Mouse (Mus musculus): ENCODE results near the gene Tlx2.

The Tlx2 gene

GRCm38 (mm10) chr6:83054074-83054851 is 15.8 kb downstream of the Tlx2 start, which contains the start of gene Aup1:
Gene Aup1 (plus strand): TSS chr6:83054521.
- peak; percentile 97 for DNase-seq

DNA sequence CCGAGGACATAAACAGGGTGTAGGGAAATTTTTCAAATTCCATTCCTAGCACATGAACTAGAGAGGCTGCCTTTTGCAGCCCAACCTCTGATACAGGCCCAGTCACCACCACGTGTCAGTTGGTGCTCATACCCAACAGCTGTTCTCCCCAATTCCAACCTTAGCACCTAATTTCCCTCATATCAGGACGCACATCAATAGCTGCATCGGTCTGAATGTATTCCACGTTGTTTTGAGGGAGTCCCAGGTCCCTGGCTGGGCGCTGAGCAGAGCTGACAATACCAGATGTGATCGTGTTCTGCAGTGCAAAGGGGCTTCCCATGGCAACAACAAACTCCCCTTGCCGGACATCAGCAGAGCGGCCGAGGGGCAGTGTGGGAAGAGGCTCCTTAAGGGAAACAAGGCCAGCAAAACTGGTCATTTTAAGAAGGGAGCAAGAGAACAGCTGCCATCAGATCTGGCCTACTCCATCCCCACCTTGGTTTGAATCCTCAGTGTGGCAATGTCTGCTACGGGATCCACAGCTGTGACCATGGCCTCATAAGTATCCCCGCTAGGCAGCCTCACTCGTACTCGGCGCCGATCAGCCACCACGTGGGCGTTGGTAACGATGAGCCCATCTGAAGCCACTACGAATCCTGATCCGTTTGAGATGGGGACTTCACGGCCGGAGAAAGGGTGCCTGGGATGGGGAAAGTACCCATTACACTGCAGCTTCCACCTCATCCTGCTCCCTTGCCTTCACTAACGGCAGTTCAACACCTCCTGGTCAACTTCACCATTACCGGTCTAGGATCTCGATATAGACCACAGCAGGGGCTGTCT is 16.7 kb downstream of the Tlx2 start:
- DNase-seq = peak; percentile 48

DNA sequence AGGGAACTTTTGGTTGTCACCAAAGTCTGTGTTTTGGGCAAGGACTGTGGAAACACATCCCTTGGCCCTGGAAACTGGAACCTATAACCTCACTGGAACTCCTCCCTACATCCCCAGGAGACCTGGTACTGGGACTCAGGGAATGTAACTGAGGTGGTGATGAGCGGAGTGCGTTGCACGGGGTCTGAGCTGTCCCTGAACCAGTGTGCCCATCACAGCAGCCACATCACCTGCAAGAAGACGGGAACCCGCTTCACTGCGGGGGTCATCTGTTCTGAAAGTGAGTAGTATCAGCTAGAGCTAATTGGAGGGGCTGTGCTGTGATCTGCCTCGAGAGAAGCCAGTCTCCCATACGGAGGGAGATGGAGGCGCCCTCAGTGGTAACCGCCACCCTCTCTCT is 20.7 kb downstream of the Tlx2 start:
- DNase-seq = no peak

- no peak for DNase-seq
These were observed 25.4 kb downstream of the Tlx2 start for GRCm38 (mm10) chr6:83044742-83045141.

DNA sequence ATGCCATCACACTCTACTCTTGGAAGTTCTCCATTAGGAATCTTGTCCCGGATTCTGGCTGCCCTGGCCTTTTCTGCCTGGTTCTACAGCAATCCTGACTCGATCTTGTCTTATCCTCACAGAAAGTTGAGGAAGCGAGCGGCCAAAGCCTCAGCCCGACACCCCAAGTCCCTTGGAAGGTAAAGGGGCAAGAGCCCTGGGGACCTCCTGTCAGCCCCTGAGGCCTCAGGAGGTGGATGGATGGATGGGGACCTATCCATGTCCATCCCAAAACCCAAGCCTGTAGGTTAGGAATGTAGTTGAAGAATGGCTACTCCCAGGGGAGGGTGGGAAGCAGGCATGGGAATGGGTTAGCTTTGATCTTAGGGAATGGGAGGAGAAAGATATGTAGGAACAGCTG is 26.1 kb downstream of the Tlx2 start:
- DNase-seq = no peak

- DNase-seq = no peak
These were observed 26.5 kb downstream of the Tlx2 start for GRCm38 (mm10) chr6:83043561-83043960.

DNA sequence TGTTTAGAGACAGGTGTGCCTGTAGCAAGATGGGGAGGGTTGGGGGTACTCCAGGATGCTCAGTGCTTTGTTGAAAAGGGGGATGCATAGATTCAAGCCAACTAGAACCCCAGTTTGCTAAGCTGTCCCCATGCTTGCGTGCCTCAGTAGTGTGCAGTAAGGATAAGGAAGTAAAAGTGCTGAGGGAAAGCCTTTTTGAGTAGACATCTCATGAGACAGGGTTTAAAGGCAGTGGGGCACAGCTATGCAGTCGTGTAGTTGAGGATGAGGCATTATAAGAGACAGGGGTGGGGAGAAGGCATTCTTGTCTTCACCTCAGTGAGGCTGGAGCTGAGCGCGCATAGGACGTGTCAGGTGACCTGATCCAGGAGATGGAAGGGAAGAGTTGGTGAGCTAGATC is 29.5 kb downstream of the Tlx2 start:
- no peak for DNase-seq

- peak; percentile 85 for DNase-seq
These were observed 31.5 kb downstream of the Tlx2 start for GRCm38 (mm10) chr6:83038496-83039012.

- no peak for DNase-seq
These were observed 32.9 kb downstream of the Tlx2 start for GRCm38 (mm10) chr6:83037188-83037587.

DNA sequence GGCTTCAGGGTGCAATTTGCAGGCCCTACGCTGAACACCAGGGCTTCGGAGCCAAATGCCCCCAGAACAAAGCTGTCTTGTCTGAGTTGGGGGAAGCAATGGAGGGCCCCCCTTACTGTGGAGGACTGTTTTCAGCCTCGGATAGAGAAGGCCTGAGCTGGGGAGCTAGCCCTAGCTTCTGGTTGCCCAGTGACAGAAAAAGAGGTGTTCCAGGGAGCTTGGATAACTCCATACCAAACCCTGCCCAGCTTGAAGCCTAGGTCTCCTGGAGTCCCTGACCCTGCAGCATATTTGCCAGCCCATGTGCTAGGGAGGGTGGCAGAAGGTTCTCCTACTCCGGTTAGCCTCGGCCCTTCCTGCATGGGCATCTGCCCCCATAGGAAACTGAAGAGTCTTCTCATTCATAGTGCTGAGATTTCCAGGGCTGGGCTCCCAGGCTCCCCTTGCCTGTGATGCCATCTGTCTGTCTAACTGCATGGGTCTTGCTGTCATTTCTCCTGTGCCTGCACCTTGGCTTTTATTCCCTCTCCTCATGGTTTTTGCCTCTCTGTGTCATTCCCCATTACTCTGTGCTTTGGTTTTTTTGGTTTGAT is 35.5 kb downstream of the Tlx2 start:
- DNase-seq = no peak

GRCm38 (mm10) chr6:83033249-83034185 is 36.6 kb downstream of the Tlx2 start, which contains the start of the genes Dok1 and Loxl3:
Gene Dok1 (minus strand): TSS chr6:83033471.
Gene Loxl3 (plus strand): TSS chr6:83034173.
- no peak for DNase-seq

DNA sequence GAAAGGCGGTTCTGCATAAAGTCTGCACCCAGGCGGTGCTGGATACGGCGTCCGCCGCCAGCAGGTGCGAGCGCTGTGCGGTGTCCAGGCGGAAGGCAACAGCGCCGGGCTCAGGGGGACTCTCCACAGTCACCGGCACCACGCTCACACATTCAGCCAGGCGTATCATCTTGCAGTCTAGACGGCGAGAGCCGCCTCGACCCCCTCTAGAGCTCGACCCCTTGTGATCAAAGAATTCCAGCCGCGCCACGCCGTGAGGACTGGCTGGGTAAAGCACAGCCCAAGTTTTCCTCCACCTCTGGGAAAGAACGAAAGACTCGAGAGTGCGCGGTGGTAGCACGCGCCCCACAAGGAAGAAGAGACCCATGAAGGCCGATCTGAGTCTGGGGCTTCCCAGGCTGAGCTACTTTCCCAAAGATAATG is 37.3 kb downstream of the Tlx2 start:
- DNase-seq = no peak

DNA sequence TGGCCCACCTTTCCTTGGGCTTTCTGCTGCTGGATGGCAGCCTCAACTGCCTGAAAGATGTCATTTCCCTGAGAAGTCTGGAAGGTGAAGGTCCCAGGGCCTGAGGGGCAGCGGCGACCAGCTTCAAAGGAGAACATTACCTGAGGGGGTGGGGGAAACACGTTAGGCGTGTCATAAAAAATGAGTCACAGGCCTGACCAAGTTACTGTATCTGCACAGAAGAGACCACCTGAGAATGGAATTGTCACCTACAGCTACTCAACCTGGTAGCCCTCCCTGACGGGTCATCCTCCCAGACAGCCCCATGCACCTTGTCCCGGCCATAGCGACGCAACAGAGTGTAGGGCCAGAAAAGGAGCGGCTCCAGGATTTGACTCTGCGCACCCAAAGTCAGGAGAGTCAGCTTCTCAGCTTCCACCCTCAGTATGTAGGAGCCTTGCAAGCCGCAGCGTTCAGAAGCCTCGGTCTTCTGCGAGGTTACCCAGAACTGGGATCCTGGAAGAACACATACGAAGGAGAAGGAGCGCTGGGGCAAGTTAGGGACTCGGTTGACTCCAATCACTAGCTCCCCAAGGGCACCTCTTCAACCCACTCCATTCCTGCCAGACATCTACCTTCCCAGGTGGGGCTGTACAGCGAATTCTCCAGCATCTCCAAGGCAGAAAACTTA is 38.0 kb downstream of the Tlx2 start:
- DNase-seq = no peak

DNA sequence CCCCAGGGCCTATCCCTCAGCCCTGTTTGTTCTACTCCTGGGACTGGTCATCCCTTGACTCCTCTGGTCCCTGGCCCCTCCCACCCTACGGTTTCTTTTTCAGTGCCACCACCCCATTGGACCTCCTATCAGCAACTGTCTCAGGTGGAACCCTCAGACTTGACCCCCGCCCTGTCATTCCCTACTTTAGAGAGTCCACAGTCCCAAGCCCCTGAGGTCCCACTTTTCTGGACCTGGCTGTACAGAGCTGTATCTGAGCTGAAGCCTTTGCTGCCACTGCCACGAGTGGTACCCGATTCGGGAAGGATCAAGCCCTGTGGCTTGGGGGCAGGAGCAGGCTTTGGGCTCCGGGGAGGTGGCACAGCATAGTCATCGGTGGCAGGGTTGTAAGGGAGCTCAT is 39.0 kb downstream of the Tlx2 start:
- DNase-seq = no peak

DNA sequence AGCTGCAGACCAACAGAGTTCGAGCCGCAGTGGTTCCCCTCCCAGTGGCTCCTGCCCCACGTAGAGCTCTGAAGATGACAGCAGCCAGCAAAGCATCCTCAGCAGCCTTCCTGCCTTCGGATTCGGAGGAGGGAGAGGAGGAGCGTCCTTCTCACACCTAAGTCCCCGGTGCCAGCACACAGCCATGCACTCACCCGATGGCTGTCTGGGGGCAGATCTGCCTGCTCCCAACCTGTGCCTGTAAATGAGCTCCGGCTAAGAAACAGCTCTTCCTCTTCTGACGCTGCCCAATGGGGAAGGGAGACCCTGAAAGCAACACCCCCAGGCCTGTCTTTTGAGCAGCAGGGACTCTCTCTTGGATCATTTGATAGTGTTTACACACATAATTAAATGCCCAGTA is 40.3 kb downstream of the Tlx2 start:
- DNase-seq = no peak

- no peak for DNase-seq
These were observed 42.4 kb downstream of the Tlx2 start for GRCm38 (mm10) chr6:83027706-83028105.

GRCm38 (mm10) chr6:83027293-83027692 is 42.8 kb downstream of the Tlx2 start:
- DNase-seq = no peak

- no peak for DNase-seq
These were observed 44.9 kb downstream of the Tlx2 start for GRCm38 (mm10) chr6:83025221-83025620.

DNA sequence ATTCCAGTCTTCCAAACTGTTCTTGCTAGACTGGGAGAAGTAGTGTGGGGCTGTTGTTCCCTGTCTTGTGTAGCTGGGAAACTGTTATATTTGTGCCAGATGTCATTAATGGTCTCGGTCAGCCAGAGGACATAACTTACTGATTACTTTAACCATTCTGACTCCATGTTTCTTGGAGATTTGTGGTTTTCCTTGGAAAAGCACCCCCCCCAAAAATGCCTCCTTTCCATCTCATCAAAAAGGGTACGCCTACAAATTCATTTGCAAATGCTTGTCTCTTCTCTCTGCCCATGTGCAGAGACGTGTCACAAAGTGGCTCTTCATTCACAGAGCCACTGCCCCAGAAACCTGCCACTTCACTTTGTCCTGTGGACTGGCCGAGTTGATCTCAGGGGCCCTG is 45.7 kb downstream of the Tlx2 start:
- no peak for DNase-seq

- no peak for DNase-seq
These were observed 46.3 kb downstream of the Tlx2 start for GRCm38 (mm10) chr6:83023786-83024185.

DNA sequence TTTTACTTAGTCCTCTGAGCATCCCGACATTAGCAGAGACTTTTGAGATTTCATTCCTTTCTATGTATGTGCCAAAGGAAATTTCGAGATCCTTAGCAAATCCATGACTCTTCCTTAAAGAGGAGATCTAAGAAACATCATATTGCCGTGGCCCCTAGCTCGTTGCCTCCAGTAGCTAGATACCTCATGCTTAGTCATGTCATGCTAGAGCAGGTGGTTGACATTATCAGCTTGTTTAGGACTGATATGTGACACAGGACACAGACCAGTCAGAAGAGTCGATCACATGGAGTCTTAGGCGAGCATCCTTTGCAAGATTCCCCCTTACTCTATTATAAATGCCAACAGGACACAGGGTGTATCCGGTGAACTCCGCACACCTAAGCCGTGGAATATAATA is 47.1 kb downstream of the Tlx2 start:
- no peak for DNase-seq

All from cerebellum, adult 11-12 months (tissue).